Mouse (Mus musculus) regulatory T cell (primary cell): ENCODE measurements around the gene Cryba4.

Source experiments
- in situ Hi-C: fragments of 300-600 bp; cut with MboI, MseI; formaldehyde crosslinking; loops from one replicate; pipeline ENCODE4 v1.15.1; 2025; ENCODE audit warnings: high pct_unique_total_duplicates

Gene Cryba4

DNA sequence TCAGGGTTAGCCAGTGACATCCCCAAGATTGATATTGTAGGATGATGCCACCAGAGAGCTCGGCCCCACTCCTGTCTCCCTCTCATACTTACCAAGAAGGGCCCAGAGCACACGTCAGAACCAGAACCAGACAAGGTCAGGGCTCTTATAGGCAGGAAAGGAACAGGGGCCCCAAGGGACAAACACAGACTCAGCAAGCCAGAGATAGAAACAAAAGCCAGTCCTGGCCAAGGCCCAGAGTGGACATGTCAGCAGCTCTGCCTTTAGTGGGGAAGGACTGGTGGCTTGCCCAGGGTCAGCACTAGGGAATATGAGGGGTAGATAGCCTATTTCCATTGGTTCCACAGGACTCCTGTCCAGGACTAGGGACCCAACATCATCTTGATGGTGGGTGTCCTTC lies at the start of gene Cryba4:
Gene Cryba4, minus strand, starts transcription at position 119 of the 400 bp plus-strand sequence.
- in situ Hi-C loops = loop anchor here (10.0 kb wide), 1 partner anchor 1732 kb away; no protein-coding TSS in a partner anchor

DNA sequence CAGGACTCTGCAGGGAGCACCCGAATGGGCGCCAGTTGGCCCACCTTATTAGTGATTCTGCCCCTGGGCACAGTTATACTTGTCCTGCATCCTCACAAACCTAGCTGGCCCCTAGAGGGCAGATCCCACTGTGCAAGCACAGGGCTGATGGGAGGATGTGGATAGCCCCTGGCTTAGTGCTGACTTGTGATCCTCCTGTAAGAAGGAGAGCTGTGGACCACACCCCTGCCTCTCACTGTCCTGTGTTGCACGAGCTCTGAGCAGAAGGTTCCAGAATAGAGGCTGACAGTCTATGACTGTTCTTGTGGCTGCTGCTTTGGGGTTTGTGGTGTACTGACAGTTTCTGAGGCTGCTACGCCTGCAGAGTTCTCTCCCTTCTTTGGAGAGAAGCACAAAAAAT lies 49.4 kb upstream of the Cryba4 start:
- in situ Hi-C loops = no loop called here

DNA sequence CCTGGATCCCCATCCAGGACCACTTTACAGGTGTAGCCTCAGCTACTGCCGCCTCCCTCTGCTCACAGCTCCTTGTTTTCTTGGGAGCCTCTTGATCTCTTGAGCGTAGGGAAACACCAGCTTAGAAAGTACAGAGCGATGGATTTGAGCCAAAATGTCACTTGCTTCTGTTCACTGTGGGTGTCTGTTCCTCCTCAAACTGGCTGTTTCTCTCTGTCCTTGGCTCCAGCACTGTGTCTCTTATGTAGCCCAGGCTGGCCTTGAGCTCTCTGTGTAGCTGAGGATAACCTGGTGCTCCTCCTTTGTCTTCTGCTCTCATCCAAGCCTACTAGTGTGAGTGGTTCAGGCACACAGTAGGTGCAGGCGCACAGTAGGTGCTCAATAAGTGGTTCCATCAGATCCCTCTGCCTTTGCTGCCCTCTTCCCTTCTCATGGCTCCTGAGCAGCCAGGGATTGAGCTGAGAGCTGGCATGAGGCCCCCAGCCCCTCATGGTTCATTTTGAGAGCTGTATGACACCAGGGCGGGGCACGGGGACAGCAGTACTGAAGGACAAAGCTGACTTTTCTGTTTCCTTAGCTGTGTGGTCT lies 48.5 kb upstream of the Cryba4 start:
- in situ Hi-C loops = no loop called here

DNA sequence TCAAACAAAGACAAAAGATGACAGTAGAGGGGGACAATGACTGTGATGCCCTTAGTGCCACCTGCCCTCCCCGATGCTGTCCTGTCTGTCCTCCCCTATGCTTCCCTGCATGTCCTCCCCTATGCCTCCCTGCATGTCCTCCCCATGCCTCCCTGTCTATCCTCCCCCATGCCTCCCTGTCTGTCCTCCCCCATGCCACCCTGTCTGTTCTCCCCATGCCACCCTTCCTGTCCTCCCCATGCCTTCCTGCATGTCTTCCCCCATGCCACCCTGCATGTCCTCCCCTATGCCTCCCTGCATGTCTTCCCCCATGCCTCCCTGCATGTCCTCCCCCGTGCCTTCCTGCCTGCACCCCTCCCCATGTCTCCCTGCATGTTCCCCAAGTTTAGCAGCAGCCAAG lies 47.8 kb upstream of the Cryba4 start:
- in situ Hi-C loops = no loop called here

DNA sequence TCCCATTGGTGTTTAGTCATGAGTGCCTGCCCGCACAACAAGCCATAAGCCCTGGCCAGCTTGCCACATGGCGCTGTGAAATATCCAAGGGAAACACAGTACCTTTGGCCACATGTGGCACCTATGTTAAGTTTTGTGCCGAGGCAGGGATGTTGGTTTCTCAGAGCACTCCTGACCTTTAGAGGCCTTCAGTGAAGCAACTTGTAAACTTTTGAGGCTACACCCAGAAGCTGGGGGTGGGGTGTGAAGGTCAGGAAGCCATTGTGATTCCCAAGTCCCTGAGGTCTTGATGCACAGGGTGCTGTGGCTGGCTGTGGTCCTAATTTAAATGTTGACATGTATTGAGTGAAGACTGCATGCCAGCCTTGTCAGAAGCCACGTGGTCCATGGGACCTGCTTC lies 47.1 kb upstream of the Cryba4 start:
- in situ Hi-C loops = no loop called here

DNA sequence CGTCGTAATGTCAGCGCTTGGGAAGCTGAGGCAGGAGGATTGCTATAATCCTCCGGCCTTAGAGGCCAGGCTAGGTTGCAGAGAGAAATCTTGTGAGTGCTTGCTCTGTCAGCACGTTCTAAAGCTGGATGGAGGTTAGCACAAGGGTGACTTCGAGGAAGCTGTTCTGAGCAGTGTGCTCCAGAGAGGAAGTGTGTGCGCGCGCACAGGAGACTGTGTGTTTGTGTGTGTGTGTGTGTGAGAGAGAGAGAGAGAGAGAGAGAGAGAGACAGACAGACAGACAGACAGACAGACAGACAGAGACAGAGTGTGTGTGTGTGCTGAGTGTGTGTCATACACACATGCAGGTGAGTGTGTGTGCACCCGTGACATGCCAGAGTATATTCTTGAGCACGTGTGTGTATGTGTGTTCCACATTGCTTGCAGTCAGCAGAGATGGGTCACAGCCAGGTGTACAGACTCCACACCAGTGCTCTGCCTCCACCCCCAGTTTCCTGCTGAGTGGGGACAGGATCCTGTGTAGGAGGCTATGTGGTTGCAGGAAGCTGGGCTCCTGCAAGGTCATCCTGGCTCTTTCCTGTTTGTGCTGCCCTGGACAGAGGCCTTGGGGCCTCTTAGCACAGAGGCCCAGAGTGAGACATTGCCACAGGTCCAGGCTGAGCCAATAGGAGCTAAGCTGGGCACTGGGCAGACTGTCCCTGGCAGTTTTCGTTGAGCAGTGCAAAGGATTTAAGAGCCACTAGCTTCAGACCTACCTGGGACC lies 46.1 kb upstream of the Cryba4 start:
- in situ Hi-C loops = no loop called here

DNA sequence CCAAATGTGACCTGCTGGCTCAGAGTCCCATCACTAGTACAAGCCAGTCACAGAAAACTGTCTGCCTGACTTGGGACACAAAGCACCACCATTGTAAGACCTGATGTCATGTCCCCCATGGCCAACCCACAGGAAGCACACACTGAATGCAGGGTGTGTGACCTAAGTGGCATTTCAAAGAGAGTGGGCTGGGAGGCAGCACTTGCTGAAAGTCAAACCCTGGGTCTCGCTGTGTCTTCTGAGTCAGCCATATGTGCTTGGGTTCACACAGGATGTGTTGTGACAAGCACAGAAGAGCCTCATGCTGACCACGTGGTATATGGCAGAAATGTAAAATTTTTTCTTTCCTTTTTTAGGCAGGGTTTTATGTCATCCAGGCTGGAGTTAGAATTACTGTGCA lies 44.9 kb upstream of the Cryba4 start:
- in situ Hi-C loops = no loop called here

DNA sequence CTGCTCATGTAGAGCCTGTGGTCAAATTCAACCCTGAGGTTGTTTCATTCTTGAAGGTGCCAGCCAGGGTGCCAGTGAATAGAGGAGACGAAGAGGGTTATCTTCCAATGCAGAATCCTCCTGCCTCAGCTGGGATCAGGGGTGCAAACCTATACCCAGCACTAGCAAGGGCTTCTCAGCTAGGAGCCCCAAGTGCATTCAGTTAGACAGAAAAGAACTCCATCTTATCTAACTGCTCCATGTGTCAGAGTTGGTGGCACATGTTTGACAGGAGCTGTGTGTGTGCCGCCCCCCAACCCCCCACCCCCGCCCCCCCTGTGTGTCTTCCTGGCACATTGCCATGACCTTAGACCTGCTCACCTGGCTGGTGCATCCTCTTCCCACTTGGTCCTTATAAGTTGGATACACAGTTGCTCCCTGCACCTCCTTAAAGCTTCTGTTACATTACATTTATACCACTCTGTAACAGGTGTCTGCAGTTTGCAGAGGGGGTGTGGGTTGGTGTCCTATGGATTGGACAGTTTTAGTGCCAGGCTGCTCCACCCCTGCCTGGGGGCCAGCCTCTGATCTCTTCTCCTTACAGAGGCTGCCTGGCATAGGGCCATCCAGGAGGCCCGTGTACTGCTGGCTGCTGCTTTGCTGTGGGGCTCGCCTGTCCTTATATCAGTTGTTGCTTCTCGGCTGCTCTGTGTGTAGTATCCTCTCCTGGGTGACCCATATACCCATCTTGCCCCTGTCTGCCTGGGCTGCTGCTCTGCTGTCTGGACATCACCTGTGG lies 44.3 kb upstream of the Cryba4 start:
- in situ Hi-C loops = no loop called here

DNA sequence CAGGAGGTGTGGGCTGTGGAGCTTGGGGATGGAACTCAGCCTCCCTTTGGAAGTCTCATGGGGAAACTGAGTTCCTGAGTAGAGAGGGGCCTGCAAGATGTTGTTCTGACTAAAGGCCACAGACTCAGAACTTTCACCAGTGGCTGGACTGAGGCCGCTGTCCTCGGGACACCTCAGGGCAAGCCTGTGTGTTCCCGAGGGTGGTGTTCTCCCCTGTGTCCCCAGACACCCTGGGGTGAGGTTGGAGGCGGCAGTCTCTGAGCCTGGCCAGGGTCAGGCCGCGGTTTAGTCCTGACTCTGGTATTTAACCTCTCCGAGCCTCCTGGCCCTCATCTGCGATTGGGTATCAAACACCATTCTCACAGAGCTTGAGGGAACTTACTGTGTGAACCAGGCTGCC lies 43.2 kb upstream of the Cryba4 start:
- in situ Hi-C loops = no loop called here

DNA sequence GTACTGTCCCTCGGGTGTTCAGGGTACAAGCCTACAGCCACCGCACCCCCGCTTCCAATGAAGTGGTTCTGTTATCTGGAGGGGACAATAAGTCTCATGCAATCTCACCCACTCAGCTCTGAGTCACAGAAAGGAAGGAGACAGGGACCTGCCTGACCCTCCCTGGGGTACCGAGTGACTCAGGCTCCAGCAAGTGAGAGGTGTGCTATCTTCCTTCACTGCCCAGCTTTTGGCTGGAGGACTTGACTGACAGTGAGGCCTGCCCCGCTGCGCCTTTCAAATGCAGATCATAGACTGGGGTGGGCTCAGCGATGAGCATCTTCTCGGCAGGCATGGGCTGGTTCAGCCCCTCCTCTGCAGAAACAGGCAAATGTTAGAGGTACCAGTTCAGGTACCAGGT lies 42.8 kb upstream of the Cryba4 start:
- in situ Hi-C loops = no loop called here

DNA sequence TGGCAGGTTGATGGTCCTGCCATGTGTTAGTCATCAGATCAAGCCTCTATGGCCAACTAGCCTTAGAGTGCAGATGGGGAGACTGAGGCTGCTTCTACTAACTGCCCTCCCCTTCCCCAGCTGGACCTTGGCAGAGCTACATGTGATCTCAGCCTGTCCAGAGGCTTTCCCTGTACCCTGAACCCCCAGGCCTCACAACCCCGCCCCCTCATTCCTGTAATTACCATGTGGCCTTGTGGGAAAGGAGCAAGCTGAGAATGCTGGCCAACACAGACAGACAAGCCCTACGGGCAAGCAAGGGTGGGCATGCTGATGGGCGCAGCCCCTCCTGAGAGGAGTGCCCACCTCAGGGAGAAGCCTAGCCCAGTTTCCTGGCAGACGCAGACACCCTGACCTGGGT lies 42.4 kb upstream of the Cryba4 start:
- in situ Hi-C loops = no loop called here

DNA sequence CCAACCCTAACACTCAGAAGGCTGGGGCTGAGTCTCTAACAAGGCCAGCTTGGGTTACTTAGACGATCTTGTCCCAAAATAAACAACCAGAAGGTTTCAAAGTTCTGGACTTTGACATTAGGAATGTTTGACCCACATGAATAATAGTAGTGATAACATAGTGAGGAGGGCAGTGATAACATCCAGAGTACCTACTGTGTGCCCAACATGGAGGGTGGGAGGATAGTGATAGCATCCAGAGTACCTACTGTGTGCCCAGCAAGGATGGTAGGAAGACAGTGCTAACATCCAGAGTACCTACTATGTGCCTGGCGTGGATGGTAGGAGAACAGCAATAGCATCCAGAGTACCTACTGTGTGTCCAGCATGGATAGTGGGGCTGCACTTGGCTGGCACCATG lies 41.5 kb upstream of the Cryba4 start:
- in situ Hi-C loops = no loop called here

DNA sequence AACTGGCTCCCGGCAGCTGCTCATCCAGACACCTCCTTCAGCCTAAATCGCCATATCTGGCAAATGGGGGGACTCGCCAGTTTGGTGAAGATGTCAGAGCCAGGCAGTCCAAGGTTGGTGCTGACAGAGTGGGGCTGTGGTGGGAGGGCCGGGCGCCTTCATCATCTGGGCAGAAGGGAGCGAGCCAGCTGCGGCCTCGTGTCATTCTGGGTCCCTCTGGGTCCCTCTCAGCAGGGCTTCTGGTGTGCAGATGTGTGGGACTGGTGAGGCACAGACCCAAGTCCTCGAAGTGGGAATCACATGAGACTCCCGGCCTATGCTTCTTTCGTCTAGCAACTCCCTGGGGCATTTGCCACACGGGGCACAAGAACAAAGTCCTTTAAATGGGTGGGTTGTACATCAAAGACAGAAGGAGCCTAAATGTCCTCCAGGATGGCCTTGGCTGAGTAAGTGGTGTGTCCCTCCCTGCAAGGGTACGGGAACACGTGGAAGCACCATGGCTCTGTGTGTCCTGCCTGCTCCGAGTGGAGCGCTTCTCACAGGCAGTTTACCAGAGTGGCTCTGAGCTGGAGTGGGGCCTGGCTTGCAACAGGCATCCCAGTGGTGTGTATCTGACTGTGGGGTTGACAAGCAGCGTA lies 40.1 kb upstream of the Cryba4 start:
- in situ Hi-C loops = no loop called here

DNA sequence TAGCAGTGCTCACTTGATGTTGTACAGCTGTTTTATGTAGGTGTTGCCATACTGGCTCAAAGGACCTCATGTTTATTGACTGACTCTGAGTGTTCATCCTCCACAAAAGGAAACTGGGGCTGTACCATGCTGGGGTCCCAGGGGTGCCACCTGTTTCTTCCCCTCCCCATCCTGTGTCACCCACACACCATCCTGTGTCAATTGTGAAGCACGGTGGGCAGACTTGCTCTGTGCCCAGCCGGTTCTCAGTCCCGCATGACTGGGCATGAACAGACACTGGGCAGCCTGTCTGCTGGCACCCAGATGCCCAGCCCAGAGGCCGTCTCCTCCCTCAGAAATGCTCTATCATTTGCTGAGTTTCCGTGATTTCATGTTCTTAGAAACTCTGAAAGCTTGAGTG lies 39.5 kb upstream of the Cryba4 start:
- in situ Hi-C loops = no loop called here

DNA sequence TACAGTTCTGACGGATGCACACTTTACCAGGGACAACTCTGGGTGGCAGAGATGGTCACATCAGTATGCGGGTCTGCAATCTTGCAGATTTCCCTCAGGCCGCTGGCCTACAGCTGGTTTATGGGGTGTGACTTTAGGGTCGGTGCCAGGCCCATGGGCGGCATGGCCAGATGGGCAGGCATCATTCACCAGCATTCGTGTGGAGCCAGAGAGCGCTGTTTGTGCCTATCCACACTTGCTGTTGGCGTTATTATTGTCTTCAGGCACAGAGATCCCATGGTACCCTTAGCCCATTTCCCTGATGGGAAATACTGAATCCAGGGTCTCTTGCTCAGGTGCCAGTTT lies 38.2 kb upstream of the Cryba4 start:
- in situ Hi-C loops = no loop called here

DNA sequence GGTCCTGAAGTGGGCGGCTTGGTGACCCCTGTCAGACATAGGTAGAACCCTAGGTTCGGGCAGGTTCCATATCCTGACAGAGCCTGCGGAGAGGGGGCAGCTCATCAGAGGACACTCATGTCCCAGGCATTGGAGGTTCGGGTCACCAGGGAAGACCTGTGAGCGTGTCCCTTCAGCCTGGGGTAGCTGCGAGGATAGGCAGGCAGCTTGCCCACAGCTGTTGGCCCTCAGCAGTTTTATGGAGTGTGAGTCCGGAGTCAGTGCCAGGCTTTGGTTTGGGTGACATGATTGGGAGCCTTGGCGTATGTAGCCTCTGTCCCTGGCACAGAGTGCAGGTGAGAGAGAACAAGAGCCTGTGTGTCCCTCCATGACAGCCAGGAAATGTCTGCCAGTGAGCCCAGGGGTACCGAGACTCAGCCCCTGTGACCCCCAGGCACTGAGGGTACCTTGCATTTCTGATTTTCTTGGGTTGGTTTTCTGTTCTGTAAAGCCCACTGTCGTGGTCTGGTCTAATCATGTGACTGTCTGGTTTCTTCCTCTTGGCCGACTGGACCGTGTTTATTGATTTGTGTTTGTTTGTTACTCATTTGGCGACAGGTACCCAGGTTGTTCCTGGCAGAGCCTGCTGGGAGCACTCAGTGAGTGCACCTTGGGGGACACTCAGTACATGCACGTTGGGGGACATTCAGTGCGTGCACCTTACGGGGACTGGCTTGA lies 37.7 kb upstream of the Cryba4 start:
- in situ Hi-C loops = no loop called here

DNA sequence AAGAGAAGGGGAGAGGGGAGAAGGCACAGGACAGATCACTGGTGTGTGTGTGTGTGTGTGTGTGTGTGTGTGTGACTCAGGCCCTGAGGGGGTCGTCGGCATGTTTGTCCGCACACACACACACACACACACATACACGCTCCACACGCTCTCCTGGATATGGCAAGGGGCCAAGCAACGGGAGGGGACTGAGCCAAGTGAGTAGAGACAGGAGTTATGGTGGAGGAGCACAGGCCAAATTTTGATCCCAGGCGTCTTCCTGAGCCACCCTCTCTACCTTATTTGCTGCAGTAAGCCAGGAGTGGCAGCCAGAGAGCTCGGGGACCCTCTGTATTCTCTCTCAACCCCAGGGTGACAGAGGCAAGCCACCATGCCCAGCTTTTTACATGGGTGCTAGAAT lies 36.9 kb upstream of the Cryba4 start:
- in situ Hi-C loops = no loop called here

DNA sequence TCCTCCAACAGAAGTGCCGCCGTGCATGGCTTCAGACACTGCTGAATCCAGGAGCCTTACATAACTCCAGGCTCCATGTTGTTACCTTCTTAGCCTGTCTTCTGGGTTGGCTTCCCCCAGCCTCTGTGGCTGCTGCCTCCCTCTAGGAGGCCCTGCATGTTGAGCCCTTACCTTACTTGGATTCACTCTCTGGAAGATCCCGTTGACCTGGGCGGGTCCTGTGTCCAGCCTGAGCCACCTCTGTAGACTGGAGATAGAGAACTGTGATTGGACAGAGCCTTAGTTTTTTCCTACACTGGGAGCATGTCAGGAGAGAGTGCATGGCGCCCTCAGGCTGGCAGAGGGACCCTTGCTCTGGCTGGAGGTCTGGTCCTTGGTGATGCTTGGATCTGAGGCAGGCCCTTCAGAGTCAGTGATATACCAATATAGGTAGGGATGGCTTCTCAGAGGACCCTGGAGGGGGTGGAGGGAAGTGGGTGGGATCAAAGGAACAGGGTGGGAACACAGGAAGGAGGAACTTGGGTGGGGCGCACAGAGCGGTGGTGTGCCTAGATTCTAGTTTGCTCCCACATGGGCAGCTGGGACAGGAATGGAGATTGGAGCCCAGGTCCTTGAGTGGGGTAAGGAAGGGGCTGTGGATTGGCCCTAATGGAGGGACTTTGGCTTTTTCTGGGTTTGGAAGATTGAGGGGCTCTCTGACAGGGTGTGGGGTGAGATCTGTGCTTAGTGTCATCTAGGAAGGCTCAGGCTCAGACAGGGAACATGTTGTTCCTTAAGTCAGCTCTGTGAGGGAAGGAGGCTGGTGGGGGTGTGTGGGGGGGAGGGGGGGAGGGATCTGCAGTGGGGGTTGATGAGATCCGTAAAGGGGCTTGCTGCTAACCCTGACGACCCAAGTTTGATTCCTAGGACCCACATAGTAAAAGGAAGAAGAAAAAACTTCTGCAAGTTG lies 36.1 kb upstream of the Cryba4 start:
- in situ Hi-C loops = no loop called here

DNA sequence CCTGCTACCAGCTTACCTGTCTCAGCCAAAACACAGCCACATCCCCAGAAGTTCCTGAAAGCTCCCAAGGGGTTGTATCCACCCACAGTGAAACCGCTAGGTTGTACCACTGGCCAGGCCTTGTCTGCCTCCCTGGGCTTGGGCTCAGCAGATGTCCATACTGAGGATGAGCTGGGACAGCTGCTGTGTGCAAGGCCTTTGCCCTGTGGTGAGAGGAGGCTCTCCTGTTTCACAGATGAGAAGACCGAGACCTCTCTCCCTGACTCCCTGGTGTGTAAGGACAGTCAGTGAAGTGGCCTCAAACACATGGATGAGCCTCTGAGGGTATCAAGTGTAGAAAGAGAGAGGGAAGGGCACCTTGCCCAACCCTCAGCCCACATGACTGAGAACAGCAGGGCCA lies 35.3 kb upstream of the Cryba4 start:
- in situ Hi-C loops = no loop called here

DNA sequence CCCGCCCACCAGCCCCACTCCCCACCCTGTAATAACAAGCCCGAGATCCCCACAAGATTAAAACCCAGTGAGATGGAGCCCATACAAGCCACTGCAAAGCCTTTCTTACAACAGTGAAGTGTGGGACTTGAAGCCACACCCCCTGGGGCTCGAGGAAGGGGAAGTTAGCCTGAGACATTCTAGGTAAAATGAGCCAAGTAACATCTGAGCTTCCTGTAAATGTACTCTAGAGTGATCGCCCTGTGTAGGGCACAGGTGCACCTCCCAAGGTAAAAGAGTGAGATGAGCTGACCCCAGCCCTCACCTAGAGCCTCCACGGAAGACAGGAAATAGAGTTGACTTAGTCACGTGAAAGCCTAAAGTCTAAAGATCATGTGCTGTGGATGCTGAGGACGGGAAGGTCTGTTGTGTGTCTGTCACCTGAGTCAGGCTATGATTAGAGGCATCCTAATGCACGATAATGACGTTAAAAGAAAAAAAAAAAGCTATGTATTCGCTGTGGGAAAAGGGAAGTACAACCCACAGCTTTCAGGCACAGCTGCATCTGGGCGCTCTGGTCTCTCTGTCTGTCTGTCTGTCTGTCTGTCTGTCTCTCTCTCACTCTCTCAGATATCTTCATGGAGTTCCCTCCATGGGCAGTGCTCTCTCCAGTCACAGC lies 34.8 kb upstream of the Cryba4 start:
- in situ Hi-C loops = no loop called here
